Mouse (Mus musculus) common myeloid progenitor, adult 5-6 weeks (primary cell): ENCODE data around the gene Gata1. TPM values are rescaled to one million over a fixed set of nuclear protein-coding genes. Genes with fewer than 3 reads are reported as not detected.
"Not testable (repeated sequence)": the region's sequence is repeated elsewhere in the genome, so short reads cannot be mapped to it uniquely, and the experiment has no call there.

Experiments
- ATAC-seq: replicated peaks from 2 replicates; pipeline ENCODE4 v1.8.0; 2016; ENCODE audit warnings: low read depth, mild to moderate bottlenecking, moderate TSS enrichment, inconsistent platforms; ENCODE audit not compliant: poor library complexity, severe bottlenecking
- total RNA-seq: library from RNA; stranded (forward); fragments of 200-1000, 187-1606 nt; gene quantifications from 2 replicates; pipeline ENCODE4 v1.2.3, GENCODE M21; 2017

Gene Gata1
- total RNA-seq, 1 experiment from 2014 or later: 51.4 TPM

DNA sequence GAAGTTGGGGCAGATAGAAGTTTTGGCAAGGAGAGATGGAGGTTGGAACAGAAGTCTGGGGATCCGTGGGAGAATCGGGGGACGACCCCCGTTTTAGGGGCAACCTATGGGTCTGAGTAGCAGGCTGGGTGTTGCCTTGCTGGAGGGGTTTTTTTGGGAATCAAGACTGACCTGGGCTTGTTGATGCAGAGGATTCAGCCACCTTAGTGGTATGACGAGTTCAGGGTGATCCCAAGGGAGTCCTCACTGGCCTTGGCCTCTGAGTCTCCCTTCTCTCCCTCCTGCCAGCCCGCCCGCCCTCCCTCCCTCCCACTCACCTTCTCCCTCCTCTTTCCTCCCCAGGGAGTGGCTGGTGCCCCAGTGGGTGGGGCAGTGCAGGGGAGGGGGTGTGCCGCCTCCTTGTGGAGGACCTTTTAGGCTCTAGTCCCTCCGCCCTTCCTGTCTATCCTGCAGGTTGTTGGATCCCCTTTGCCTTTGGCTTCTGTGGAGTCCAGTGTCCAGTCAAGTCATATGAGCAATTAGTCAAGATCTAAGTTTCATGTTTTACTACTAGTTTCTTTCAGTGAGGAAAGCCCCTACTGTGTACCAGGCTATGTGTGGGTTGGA, 10.2 kb downstream of the Gata1 start:
- ATAC-seq: peak; percentile 46

DNA sequence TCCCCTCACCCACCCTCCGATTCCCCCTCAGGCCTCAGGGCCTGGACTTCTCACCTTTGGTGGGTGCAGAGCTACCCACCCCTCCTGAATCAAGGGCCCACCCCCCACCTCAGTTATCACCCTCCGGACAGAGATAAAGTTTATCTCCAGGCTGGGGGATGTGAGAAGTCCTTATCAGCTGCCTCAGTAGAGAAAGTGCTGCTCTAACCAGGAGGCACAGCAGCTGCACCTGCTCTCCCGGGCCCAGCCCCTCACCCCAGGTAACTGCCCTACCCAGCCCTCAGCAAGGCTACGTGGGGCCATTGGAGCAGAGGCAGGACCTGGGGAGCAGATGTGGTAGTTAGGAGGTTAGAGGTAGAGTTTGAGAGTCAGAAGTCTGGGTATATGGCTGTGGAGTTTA, 11.7 kb downstream of the Gata1 start:
- ATAC-seq: no peak

DNA sequence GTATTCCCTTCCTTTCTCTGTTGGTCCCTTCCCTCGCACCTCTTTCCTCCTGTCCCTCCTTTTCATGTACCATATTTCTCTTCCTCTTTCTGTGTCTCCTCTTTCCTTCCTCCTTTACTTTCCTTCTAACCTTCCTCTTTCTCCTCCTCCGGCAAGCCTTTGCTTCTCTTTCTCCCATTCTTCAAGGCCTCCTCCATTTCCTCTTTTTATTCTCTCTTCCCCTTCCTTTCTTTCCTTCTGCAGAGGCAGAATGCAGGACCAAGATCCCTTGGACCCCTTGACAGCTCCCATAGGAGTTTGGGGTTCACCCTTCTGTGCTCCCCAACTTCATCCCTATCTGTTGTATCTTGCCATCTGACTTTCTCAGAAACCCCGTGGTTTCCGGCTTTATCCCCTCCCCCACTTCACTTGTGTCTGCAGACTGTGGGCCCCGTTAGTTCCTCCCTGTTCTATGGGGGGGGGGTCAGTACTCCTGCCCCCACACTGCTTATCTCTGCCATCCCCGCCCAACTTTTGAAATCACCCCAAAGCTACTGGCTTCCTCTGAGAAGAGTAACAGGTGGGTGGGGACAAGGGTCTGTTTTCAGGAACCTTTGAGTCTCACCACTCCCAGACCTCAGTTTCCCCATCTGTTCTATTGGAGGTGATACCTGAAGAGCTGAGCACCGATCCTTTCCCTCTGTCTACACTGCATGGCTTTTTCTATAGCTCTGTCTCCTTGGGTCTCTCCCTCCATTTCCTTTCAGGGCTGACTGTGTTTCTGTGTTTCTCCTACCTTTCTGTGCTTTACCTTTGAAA, 13.8 kb downstream of the Gata1 start:
- peak; percentile 54 for ATAC-seq

DNA sequence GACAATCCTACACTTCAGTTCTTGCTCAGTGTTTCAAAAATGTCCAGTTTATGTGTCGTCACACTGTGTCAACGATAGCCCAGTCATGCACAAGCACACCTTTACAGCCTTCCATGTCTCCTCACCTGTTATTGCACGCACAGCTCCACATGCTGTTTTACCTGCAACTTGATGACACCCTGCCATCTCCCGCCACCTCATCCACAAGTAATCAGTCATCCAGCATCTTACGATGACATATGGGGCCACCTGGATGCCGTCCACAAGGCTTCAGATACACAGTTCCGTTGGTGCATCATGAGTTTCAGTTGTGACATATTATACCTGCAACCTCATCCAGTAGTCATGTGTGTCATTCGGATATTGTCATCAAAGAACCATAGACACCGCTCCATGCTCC, 19.0 kb downstream of the Gata1 start:
- no peak for ATAC-seq

DNA sequence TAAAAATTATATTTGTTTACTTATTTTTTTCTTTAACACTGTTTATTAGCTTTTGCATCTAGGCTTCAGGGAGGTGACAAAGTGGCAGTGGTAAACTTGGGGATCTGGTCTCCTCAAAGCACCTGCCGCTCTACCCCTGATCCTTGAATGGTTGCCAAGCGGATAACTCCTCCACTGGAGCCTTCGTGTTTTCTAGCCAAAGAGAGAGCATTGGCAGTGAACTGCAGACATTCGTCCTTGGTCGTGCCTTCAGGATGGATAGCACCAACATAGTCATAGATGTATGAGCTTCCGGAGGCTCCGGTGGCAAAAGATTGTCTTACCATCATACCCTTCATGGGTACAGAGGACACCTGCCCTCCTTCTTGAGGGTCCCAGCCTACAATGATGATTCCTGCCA, 27.8 kb downstream of the Gata1 start:
- ATAC-seq: no peak

GRCm38 (mm10) chrX:7947900-7948492, 29.9 kb downstream of the Gata1 start:
- ATAC-seq: peak; percentile 99

DNA sequence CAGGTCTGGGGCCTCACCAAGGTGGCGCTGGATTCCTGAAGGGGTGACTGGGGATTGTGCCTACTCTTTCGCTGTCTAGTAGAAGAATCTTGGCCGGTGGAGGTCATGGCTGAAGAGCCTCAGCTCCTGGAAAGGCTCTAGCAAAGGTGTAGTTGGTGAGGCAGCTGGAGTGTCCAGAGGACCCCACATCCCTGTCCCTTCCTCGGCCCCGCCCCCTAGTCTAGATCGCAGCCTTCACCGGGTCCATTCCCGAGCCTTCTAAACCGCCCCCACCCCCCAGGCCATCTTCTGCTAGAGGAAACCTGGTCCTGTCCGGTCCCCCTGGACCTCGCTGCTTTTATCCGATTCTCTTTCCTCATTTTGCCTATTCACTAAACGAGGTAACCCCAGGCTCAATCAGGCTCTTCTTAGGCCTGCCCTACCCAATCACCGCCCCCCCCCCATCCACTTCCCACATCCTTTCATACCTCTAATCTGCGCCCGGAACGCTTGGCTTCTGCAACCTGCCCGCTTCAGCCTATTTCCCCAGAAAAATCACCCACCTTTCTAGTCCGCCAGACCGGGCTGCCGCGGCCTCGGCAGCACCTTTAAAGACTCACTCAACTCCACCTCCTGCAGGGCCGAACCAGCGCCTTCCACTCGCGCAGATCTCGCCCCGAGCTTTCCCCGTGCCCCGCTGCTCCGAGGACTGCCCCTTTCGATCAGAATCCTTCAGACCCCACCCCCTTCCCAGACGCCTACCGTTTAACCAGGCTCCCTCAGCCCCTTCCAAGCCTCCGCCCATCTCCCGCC, 30.6 kb downstream of the Gata1 start, which contains the start of gene Hdac6:
Gene Hdac6 (minus strand): TSS at position 782 of the 792 bp plus-strand sequence.
- ATAC-seq: no peak

GRCm38 (mm10) chrX:7945618-7946017, 32.3 kb downstream of the Gata1 start:
- ATAC-seq: no peak

DNA sequence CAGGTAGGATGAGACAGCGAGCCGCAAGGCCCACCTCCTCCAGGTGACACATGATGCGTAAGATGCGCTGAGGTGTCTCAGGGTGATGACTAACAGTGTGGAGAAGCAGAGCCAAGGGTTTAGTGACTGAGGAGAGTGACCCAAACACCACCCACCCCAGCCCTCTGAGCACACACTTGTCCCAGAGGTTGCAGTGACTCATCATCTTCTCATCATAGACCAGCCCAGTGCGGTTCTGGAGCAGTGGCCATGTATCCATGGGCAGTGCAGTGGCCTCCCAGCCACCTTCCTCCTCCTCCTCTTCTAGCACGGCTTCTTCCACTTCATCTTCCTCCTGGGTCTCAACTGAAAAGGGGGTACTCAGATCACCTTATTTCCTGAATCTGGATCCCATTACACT, 40.2 kb downstream of the Gata1 start:
- no peak for ATAC-seq

GRCm38 (mm10) chrX:7936874-7937273, 41.0 kb downstream of the Gata1 start:
- ATAC-seq: peak; percentile 66; the same call in 1 of the 2 replicates

DNA sequence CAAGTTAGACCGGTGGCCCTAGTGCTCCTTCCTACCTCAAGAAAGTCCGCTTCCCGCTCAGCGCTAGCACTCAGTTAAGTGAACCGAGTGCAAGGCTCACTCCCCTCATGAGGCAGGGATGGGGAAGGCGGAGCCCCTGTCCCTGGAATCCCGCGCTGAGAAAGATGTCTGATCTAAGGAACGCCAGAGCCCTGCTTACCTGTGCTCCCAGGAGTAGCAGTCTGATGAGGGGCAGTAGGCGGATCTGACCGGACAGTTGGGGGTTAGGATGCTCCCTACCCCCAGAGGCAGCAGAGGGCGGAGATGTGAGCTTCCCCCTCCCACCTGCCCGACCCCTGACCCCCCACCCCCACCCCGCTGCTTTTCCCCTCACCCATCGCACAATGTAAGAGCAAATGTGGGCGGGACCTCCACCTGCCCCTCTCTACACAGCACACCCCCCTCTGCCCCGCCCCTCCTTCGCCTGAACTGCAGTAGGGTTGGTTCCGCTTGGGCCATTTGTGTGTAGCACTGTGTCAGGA, 49.5 kb downstream of the Gata1 start, which contains the start of gene Eras:
Gene Eras (minus strand): TSS at position 338 of the 521 bp plus-strand sequence.
- ATAC-seq: peak; percentile 36; the same call in 1 of the 2 replicates

DNA sequence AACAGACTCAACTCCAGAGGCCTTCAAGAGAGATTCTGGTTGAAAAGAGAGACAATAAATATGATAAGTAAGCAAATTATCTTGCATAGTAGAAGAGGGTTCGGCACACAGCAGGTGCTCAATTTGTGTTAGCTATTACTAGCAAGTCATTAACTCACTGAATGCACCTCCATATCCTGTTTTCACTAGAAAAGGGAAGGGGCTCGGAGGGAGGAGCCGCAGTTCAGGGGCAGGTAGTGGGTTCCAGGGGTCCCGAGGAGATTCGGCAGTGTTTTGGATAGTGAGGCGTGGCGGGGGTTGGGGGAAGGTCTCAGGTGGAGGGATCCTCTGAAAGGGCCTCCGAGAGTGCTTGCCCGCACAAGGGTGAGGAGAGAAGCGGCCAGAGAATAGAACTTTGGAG, 50.8 kb downstream of the Gata1 start:
- no peak for ATAC-seq

DNA sequence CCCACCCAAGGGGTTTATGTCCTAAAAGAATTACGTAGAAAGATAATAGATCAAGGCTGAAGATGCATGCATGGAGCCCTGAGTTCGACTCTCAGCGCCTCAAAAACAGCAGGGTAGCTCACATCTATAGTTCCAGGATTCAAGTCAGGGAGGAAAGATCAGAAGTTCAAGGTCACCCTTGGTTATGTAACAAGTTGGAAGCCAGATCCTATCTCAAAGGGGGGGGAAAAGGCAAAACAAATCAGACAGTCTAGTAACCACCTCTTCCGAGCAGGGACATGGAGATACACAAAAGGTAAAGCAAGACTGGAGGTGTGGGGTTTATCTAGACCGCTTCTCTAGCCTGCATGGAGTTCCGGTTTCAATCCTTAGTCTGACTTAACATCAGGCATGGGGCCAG, 51.6 kb downstream of the Gata1 start:
- ATAC-seq: no peak

DNA sequence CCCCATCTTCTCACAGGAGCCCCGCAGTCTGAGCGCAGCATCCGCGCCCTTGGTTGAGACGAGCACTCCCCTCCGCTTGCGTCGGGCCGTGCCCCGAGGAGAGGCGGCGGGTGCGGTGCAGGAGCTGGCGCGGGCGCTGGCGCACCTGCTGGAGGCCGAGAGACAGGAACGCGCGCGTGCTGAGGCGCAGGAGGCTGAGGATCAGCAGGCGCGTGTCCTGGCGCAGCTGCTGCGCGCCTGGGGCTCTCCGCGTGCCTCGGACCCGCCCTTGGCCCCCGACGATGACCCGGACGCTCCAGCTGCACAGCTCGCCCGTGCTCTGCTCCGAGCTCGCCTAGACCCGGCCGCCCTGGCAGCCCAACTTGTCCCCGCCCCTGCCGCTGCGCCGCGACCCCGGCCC, 55.8 kb downstream of the Gata1 start:
- ATAC-seq: no peak

DNA sequence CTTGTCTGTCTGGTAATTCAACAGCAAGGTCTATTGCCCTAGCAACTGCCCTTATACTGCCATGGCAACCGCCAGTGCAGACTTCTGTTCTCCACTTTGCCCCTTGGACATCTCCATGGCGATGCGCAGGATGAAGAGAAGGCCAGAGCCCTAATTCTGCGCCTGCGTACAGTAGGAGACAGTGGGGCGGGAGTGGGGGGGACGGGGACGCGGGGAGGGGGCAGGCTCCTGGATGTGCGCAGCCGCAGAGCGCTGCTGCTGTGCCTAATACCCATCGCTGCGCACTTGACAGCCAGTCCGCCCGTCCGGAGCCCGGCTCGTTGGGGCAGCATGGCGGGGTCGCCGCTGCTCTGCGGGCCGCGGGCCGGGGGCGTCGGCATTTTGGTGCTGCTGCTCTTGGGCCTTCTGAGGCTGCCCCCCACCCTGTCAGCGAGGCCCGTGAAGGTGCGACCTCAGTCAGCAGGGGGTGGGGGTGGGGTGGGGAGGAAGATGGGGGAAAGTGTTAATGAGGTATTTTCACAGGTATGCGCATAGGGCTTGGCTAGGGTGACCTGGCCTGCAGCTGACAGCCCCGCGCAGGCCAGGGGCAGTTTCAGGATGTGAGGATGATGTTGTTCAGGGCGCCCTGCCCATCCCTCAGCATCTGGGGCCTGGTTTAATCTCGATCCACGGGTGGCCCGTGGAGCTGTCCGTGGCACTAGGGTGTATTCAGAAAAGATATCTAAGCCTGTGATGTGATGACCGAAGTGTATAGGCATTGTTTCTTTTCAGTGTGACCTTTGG, 58.1 kb downstream of the Gata1 start, which contains the start of gene Pcsk1n:
Gene Pcsk1n (plus strand): TSS at position 222 of the 783 bp plus-strand sequence.
- ATAC-seq: no peak

DNA sequence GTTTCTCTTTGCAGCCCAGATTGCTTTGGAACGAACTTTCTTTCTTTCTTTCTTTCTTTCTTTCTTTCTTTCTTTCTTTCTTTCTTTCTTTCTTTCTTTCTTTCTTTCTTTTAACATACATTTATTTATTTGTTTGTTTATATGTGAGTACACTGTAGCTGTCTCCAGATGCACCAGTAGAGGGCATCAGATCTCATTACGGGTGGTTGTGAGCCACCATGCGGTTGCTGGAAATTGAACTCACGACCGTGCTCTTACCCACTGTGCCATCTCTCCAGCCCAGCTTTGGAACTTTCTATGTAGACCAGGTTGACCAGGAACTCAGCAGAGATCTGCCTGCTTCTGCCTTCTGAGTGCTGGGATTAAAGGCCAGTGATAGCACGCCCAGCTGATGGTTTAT, 59.9 kb downstream of the Gata1 start:
- not testable (repeated sequence) for ATAC-seq

DNA sequence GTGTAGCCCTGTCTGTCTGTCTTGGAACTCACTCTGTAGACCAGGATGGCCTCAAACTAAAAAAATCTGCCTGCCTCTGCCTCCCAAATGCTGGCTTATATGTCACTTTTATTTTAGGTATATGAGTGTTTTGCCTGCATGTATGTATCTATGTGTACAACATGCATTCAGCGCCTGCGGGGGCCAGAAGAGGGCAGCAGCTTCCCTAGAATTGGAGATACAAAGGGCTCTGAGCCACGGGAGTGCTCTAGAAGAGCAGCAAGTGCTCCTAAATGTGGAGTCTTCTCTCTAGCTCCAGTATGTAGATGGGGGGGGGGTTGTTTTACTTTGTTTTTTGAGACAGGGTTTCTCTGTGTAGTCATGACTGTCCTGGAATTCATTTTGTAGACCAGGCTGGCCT, 62.2 kb downstream of the Gata1 start:
- ATAC-seq: peak; percentile 87

- no peak for ATAC-seq
Measured at GRCm38 (mm10) chrX:7910473-7910872, 67.4 kb downstream of the Gata1 start.
